Mouse (Mus musculus) CH12.LX (cell line): ENCODE data around the gene Csnk1g2. TPM values are rescaled to one million over a fixed set of nuclear protein-coding genes. Genes with fewer than 3 reads are reported as not detected.
"Not testable (repeated sequence)": the region's sequence is repeated elsewhere in the genome, so short reads cannot be mapped to it uniquely, and the experiment has no call there.

Experiments
- DNase-seq: peaks from one replicate; pipeline ENCODE4 v3.0.0-alpha.2; 2013; ENCODE audit errors: extremely low read depth
- H3K27ac ChIP-seq: 2 replicates; pipeline ENCODE4 v1.5.1; 2012; ENCODE audit warnings: low read depth, mild to moderate bottlenecking, control low read depth, moderate library complexity; ENCODE audit not compliant: insufficient read depth
- H3K27me3 ChIP-seq: replicated peaks from 2 replicates; pipeline ENCODE3; 2012; ENCODE audit warnings: inconsistent platforms
- H3K36me3 ChIP-seq, 2 experiments: replicated peaks in 1 of 2; 2 replicates each; pipeline versions ENCODE3 to v1.6.1; 2012; ENCODE audit warnings: inconsistent platforms in 1 of 2, low read length in 1 of 2, mild to moderate bottlenecking in 1 of 2, mixed read lengths in 1 of 2, moderate library complexity in 1 of 2; ENCODE audit not compliant: control insufficient read depth in 1 of 2, insufficient read depth in 1 of 2
- H3K4me1 ChIP-seq, 2 experiments: 2 replicates each; pipeline ENCODE4 v1.6.1; 2012; ENCODE audit warnings: inconsistent platforms in 1 of 2, moderate library complexity in 1 of 2; ENCODE audit not compliant: insufficient read depth in 2 of 2, control insufficient read depth in 1 of 2
- H3K4me2 ChIP-seq: 2 replicates; pipeline ENCODE4 v1.6.1; 2012; ENCODE audit warnings: low read depth, mild to moderate bottlenecking, control low read depth; ENCODE audit not compliant: poor library complexity, insufficient read depth, severe bottlenecking
- H3K4me3 ChIP-seq, 3 experiments: fragments of 150-350 bp in 1 of 3; sonication (generic) in 1 of 3; replicated peaks in 1 of 3; 2 replicates each; pipeline versions ENCODE3 to v1.5.1; 2011 to 2012; ENCODE audit warnings: low read depth in 2 of 3, low read length in 2 of 3, mild to moderate bottlenecking in 2 of 3, moderate library complexity in 2 of 3, control low read depth in 1 of 3, improper control_type of control experiment in 1 of 3, inconsistent platforms in 1 of 3, mixed read lengths in 1 of 3; ENCODE audit not compliant: poor library complexity in 1 of 3
- H3K79me2 ChIP-seq: replicated peaks from 2 replicates; pipeline ENCODE4 v1.6.1; 2012; ENCODE audit warnings: mild to moderate bottlenecking, moderate library complexity; ENCODE audit not compliant: control insufficient read depth, poor library complexity, insufficient read depth, severe bottlenecking; ENCODE audit errors: extremely low read depth
- H3K9ac ChIP-seq: 2 replicates; pipeline ENCODE4 v1.6.1; 2012; ENCODE audit warnings: low read depth, mild to moderate bottlenecking, control low read depth, moderate library complexity; ENCODE audit not compliant: insufficient read depth
- H3K9me3 ChIP-seq: replicated peaks from 2 replicates; pipeline ENCODE3; 2012; ENCODE audit warnings: low read length, inconsistent platforms, mixed read lengths
- CTCF ChIP-seq, 2 experiments: IDR thresholded peaks in 1 of 2; conservative IDR thresholded peaks in 1 of 2; 2 replicates each; pipeline ENCODE4 v1.5.1; 2011 to 2012; ENCODE audit warnings: low read depth in 2 of 2, low read length in 2 of 2, improper control_type of control experiment in 1 of 2, inconsistent platforms in 1 of 2, mild to moderate bottlenecking in 1 of 2, moderate library complexity in 1 of 2
- ELF1 ChIP-seq: IDR thresholded peaks from 2 replicates; pipeline ENCODE4 v1.6.1; 2014; ENCODE audit warnings: low read depth, mild to moderate bottlenecking, inconsistent platforms, low read length, improper control_type of control experiment
- ETS1 ChIP-seq: conservative IDR thresholded peaks from 2 replicates; pipeline ENCODE4 v1.6.1; 2012; ENCODE audit warnings: low read depth, mild to moderate bottlenecking, inconsistent platforms, low read length, improper control_type of control experiment, moderate library complexity
- GABPA ChIP-seq: IDR thresholded peaks from 2 replicates; pipeline ENCODE4 v1.6.1; 2012; ENCODE audit warnings: low read depth, low read length, improper control_type of control experiment, inconsistent platforms; ENCODE audit not compliant: insufficient replicate concordance
- HCFC1 ChIP-seq: IDR thresholded peaks from 2 replicates; pipeline ENCODE4 v1.6.1; 2012; ENCODE audit warnings: low read depth, mild to moderate bottlenecking, inconsistent platforms, low read length, improper control_type of control experiment
- IRF4 ChIP-seq: IDR thresholded peaks from 2 replicates; pipeline ENCODE4 v1.6.1; 2014; ENCODE audit warnings: low read depth, mild to moderate bottlenecking, inconsistent platforms, low read length, improper control_type of control experiment
- JUN ChIP-seq: IDR thresholded peaks from 2 replicates; pipeline ENCODE4 v1.6.1; 2011; ENCODE audit warnings: low read depth, mild to moderate bottlenecking, low read length, improper control_type of control experiment, moderate library complexity; ENCODE audit not compliant: insufficient read depth
- JUND ChIP-seq: conservative IDR thresholded peaks from 2 replicates; pipeline ENCODE4 v1.6.1; 2011; ENCODE audit warnings: low read depth, low read length, improper control_type of control experiment
- MAFK ChIP-seq: IDR thresholded peaks from 2 replicates; pipeline ENCODE4 v1.6.1; 2011; ENCODE audit warnings: low read length, improper control_type of control experiment; ENCODE audit not compliant: insufficient replicate concordance
- MEF2A ChIP-seq: IDR thresholded peaks from 2 replicates; pipeline ENCODE4 v1.6.1; 2014; ENCODE audit warnings: low read depth, mild to moderate bottlenecking, inconsistent platforms, low read length, improper control_type of control experiment, borderline replicate concordance
- MYC ChIP-seq: IDR thresholded peaks from 2 replicates; pipeline ENCODE4 v1.6.1; 2011; ENCODE audit warnings: low read depth, mild to moderate bottlenecking, improper control_type of control experiment, low read length
- NELFE ChIP-seq: IDR thresholded peaks from 2 replicates; pipeline ENCODE4 v1.6.1; 2011; ENCODE audit warnings: low read depth, low read length, improper control_type of control experiment
- POLR2A ChIP-seq: IDR thresholded peaks from 2 replicates; pipeline ENCODE4 v1.6.1; 2011; ENCODE audit warnings: low read depth, mild to moderate bottlenecking, improper control_type of control experiment, low read length
- RAD21 ChIP-seq: IDR thresholded peaks from 2 replicates; pipeline ENCODE4 v1.6.1; 2011; ENCODE audit warnings: low read depth, mild to moderate bottlenecking, low read length, improper control_type of control experiment, moderate library complexity
- SIN3A ChIP-seq: IDR thresholded peaks from 2 replicates; pipeline ENCODE4 v1.6.1; 2012; ENCODE audit warnings: low read length, improper control_type of control experiment, inconsistent platforms
- SMC3 ChIP-seq: IDR thresholded peaks from 2 replicates; pipeline ENCODE4 v1.6.1; 2011; ENCODE audit warnings: low read depth, low read length, improper control_type of control experiment
- TCF12 ChIP-seq: IDR thresholded peaks from 2 replicates; pipeline ENCODE4 v1.6.1; 2014; ENCODE audit warnings: low read depth, mild to moderate bottlenecking, inconsistent platforms, low read length, improper control_type of control experiment
- UBTF ChIP-seq: IDR thresholded peaks from 2 replicates; pipeline ENCODE4 v1.6.1; 2012; ENCODE audit warnings: low read depth, mild to moderate bottlenecking, inconsistent platforms, low read length, improper control_type of control experiment, moderate library complexity
- USF1 ChIP-seq: IDR thresholded peaks from 2 replicates; pipeline ENCODE4 v1.6.1; 2014; ENCODE audit warnings: low read depth, mild to moderate bottlenecking, inconsistent platforms, low read length, improper control_type of control experiment
- ZNF384 ChIP-seq: IDR thresholded peaks from 2 replicates; pipeline ENCODE4 v1.6.1; 2012; ENCODE audit warnings: low read depth, low read length, improper control_type of control experiment, inconsistent platforms
- dilution Hi-C: fragments of 300-500 bp; cut with MboI; formaldehyde crosslinking; loops from 2 replicates; pipeline ENCODE4 v1.14.3; 2020; ENCODE audit warnings: low sequenced_read_pairs; ENCODE audit not compliant: extremely low pct_unique_long_range_greater_than_20kb, extremely low pct_ligation_motif_present
- in situ Hi-C: fragments of 300-500 bp; cut with MboI; formaldehyde crosslinking; loops from 3 replicates; pipeline ENCODE4 v1.14.3; 2019; ENCODE audit warnings: low sequenced_read_pairs, low pct_ligation_motif_present, low pct_unique_long_range_greater_than_20kb, mixed read lengths
- polyA plus RNA-seq: library from polyadenylated mRNA; unstranded; fragments of >175 nt; gene quantifications from 2 replicates; pipeline ENCODE4 v1.2.1, GENCODE M21; 2012; ENCODE audit warnings: low read depth; ENCODE audit not compliant: insufficient read length
- total RNA-seq, 2 experiments: library from RNA; depleted of rRNA; stranded (reverse); fragments of 300-350 nt in 1 of 2; fragments of >200 nt in 1 of 2; gene quantifications; 2 replicates each; pipeline ENCODE4 v1.2.3; 2012 to 2014

Csnk1g2 gene
- total and polyA plus RNA-seq, 3 experiments: 44.1 to 59.0 (median 50.1) TPM

DNA sequence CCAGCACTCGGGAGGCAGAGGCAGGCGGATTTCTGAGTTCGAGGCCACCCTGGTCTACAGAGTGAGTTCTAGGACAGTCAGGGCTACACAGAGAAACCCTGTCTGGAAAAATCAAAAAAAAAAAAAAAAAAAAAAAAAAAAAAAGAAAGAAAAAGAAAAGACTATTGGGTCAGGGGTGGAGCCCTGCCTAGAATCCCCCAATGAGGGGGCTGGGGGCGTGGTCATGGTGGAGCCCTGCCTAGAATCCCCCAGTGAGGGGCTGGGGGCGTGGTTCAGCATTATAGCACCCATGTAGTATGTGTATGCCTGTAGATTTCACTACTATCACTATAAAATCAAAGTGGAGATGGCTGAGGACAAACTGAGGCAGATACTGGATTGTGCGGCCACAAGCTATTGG, 27.3 kb downstream of the Csnk1g2 start:
- H3K4me3 ChIP-seq, DNase-seq, H3K27me3 ChIP-seq, H3K9me3 ChIP-seq, H3K79me2 ChIP-seq, H3K9ac ChIP-seq, in situ Hi-C loops, H3K4me2 ChIP-seq, H3K27ac ChIP-seq, dilution Hi-C loops: not testable (repeated sequence)
- TF ChIP-seq ZNF384: peak; percentile 34; the same call in 1 of the 2 replicates
- H3K36me3 ChIP-seq: peaks cover 4 to 49% of the 10 kb centered on the region in 2 experiments
- peaks cover 8 to 16% of the 10 kb centered on the region in 2 experiments; a peak in 3 of 4 replicates for H3K4me1 ChIP-seq

DNA sequence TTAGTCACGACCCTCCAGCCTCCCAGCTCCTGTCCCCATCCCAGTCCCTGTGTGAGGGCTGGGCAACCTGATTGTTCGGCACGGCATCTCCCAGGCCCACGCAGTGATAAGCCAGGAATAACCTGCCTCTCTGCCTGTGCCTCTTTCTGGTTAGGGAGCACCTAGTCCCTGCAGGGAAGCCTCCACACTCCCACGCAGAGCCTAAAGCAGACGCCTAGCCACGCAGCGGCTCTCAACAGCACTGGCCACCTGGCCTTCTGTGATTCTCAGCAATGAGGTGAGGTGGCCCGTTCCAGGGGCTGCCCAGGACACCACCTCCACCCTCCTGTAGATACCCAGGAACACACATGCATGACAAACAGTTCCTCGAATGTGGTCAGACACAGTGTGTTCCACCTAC, 27.8 kb downstream of the Csnk1g2 start:
- in situ Hi-C loops: no loop called here
- Histone ChIP-seq H3K4me3 (no peak overlapping the region), H3K9me3 (no peaks in the 10 kb centered on the region), H3K79me2 (no peaks in the 10 kb centered on the region), H3K9ac (no peak overlapping the region), H3K4me2 (no peak overlapping the region), H3K27me3 (no peaks in the 10 kb centered on the region), H3K36me3 (peaks cover 4 to 45% of the 10 kb centered on the region in 2 experiments), H3K27ac (no peak overlapping the region), H3K4me1 (peaks cover 10 to 21% of the 10 kb centered on the region in 2 experiments; a peak in 3 of 4 replicates)
- TF ChIP-seq POLR2A (no peak), MEF2A (no peak), TCF12 (no peak)
- no peak for DNase-seq
- dilution Hi-C loops: no loop called here

DNA sequence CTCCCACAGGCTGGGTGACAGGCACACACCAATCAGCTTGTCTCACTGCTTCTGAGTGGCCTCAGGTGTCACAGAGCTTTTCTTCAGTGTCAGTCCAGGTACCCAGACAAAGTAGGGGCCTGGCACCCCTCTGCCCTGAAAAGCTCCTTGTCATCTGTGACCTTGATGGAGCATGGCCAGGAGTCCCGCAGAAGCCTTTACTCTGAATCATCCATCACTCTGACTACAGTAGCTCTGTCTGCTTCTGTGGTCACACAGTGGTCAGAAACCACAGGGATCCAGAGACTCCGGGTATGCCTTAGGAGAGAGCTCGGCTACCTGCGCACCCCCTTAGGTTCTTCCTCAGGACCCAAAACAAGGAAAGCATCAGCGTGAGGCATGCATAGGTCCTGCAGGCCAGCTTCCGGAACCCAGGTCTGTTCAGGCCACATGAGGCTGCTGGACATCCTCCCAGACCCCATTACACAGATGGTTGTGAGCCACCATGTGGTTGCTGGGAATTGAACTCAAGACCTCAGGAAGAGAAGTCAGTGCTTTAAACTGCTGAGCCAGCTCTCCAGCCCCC, 30.6 kb downstream of the Csnk1g2 start:
- Histone ChIP-seq H3K36me3 (peaks cover 0 to 23% of the 10 kb centered on the region in 2 experiments), H3K27ac (no peak overlapping the region), H3K4me2 (no peak overlapping the region), H3K27me3 (no peaks in the 10 kb centered on the region), H3K79me2 (no peaks in the 10 kb centered on the region), H3K4me1 (peaks cover 20 to 40% of the 10 kb centered on the region in 2 experiments), H3K9me3 (no peaks in the 10 kb centered on the region), H3K4me3 (no peak overlapping the region), H3K9ac (no peak overlapping the region)
- in situ Hi-C loops (no loop called here), dilution Hi-C loops (no loop called here)
- TF ChIP-seq IRF4: no peak
- TF ChIP-seq SMC3: peak; percentile 8; the same call in 1 of the 2 replicates
- no peak for DNase-seq

DNA sequence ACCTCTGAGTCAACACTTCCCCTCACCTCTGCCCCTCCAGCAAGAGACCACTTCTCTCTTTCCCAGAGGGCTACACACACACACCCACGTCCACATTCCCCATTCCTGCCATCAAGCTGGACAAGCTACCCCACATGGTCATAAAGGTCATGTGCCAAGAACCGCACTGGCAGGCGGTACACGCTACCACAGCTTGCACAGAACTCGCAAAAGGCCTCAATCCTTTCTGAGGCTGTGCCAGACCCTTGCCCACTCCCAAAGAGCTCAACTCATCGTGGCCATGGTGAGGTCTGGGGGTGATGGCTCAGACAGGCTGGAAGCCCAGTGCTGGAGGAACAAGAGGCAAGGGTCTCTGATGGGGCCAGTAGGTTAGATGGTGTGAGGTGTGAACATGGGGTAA, 32.2 kb downstream of the Csnk1g2 start:
- no peaks in the 10 kb centered on the region for H3K27me3 ChIP-seq
- H3K4me2 ChIP-seq: no peak overlapping the region
- DNase-seq: no peak
- H3K27ac ChIP-seq: no peak overlapping the region
- H3K9me3 ChIP-seq: no peaks in the 10 kb centered on the region
- no peak overlapping the region for H3K9ac ChIP-seq
- H3K79me2 ChIP-seq: no peaks in the 10 kb centered on the region
- peaks cover 22 to 49% of the 10 kb centered on the region in 2 experiments for H3K4me1 ChIP-seq
- dilution Hi-C loops: no loop called here
- in situ Hi-C loops: no loop called here
- peaks cover 0 to 18% of the 10 kb centered on the region in 2 experiments for H3K36me3 ChIP-seq
- H3K4me3 ChIP-seq: no peak overlapping the region
- TF ChIP-seq NELFE (no peak), CTCF (conservative IDR thresholded peaks at IDR 0.05 in 1 of 2, IDR thresholded peaks at IDR 0.05 in 1 of 2; ENCODE audit: low read depth in 2 of 2, low read length in 2 of 2) (no peak), IRF4 (no peak), JUN (no peak), ELF1 (no peak), GABPA (no peak), ETS1 (no peak), MYC (no peak), HCFC1 (no peak), MAFK (no peak), SIN3A (no peak), UBTF (no peak), USF1 (no peak), RAD21 (no peak), JUND (no peak)
